Mouse (Mus musculus) bone marrow, adult 2 months (tissue): Measurements from ENCODE around the gene Trabd2b. TPM values are rescaled to one million over a fixed set of nuclear protein-coding genes. Genes with fewer than 3 reads are reported as not detected.
A peak's percentile ranks its signal among the peaks of the same experiment; 100 is the strongest.

Experiments
- H3K27ac ChIP-seq: fragments of 200-500 bp; 2 replicates; pipeline ENCODE4 v1.5.1; 2012; ENCODE audit warnings: low read depth, mild to moderate bottlenecking, control low read depth, inconsistent platforms, low read length; ENCODE audit not compliant: control insufficient read depth, poor library complexity, insufficient read depth
- H3K4me1 ChIP-seq: fragments of 200-500 bp; 2 replicates; pipeline ENCODE4 v1.6.1; 2011; ENCODE audit warnings: low read length; ENCODE audit not compliant: control insufficient read depth, insufficient read depth
- H3K4me3 ChIP-seq: fragments of 200-500 bp; replicated peaks from 2 replicates; pipeline ENCODE3; 2011; ENCODE audit warnings: mild to moderate bottlenecking, low read depth, low read length, control low read depth; ENCODE audit not compliant: control insufficient read depth
- CTCF ChIP-seq: fragments of 200-500 bp; IDR thresholded peaks from 2 replicates; pipeline ENCODE4 v1.5.1; 2011; ENCODE audit warnings: low read length, control low read depth; ENCODE audit not compliant: control insufficient read depth, insufficient read depth
- POLR2A ChIP-seq: fragments of 200-500 bp; IDR thresholded peaks from 2 replicates; pipeline ENCODE4 v1.6.1; 2011; ENCODE audit warnings: low read depth, mild to moderate bottlenecking, control low read depth, low read length, borderline replicate concordance; ENCODE audit not compliant: control insufficient read depth
- WGBS: fragments of 180-500 bp; shearing (Covaris S2); methylation state at CpG from one replicate; pipeline ENCODE4 v1.1.7; 2018; 5-methylcytosine and 5-hydroxymethylcytosine counted together
- polyA plus RNA-seq: library from polyadenylated mRNA; stranded (reverse); fragments of >200 nt; gene quantifications from 2 replicates; pipeline ENCODE4 v1.2.4, GENCODE M21; 2011; ENCODE audit warnings: low replicate concordance; ENCODE audit not compliant: missing spikeins, insufficient read depth, insufficient read length

The Trabd2b gene
- polyA plus RNA-seq, 1 experiment, result not detected

- WGBS, result 74% methylated on average over 2 of the region's 2 CpGs
- no peak overlapping the region for H3K27ac ChIP-seq
- TF ChIP-seq CTCF (no peak), POLR2A (no peak)
- H3K4me3 ChIP-seq, result no peak overlapping the region
- no peaks in the 10 kb centered on the region for H3K4me1 ChIP-seq
These were observed 177.1 kb downstream of the Trabd2b start for GRCm38 (mm10) chr4:114583546-114584144.

DNA sequence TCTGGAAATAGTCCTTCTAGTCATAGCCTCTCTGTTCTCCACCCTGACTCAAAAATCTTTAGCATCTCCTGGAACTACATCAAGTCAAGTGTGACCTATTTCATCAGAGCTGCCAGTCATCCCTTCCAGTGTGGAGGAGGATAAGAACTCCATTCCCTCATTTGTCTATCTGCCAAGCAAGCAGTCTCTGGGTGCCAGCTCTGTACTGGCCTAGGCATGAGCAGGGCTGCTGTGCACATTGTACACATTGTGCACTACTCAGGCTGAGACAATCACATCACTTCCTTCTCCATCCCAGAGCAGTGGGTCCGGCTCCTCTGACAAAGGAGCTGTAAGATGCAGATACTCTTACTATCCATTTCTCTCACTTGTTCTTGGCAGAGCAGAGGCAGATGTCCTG lies 178.2 kb downstream of the Trabd2b start:
- no peak for TF ChIP-seq CTCF
- no peak for TF ChIP-seq POLR2A
- 61% methylated on average over 1 of the region's 1 CpGs for WGBS
- Histone ChIP-seq H3K4me1 (no peaks in the 10 kb centered on the region), H3K27ac (no peak overlapping the region), H3K4me3 (no peak overlapping the region)

- no peaks in the 10 kb centered on the region for H3K4me1 ChIP-seq
- H3K27ac ChIP-seq, result no peak overlapping the region
- 49% methylated on average over 13 of the region's 13 CpGs for WGBS
- TF ChIP-seq POLR2A, result no peak
- no peak for TF ChIP-seq CTCF
- H3K4me3 ChIP-seq, result no peak overlapping the region
These were observed 187.2 kb downstream of the Trabd2b start for GRCm38 (mm10) chr4:114593554-114594215.

DNA sequence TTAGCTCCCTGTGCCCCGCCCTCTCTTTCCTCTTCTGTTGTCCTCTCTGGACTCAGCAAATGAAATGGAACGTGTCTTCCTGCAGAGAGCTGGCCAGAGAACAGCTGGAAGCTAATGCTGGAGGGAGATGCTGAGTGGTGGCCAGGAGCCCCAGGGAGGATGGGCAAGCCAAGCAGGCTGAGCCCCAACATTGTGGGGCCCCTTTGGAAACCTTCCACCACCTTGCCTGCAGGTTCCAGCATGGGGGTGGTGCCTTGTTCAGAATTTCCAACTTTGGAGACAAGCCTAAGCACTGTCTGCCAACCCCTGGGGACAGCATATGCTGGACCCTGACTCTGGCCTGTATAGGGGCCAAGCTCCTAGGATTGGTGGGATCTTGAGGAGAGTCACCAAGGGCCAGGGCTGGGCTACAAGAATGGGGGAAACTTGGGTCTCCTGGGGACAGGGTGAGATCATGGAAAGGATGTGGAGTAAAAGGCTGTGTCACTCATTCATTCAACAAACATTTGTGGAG lies 188.7 kb downstream of the Trabd2b start:
- 40% methylated on average over 2 of the region's 2 CpGs for WGBS
- H3K27ac ChIP-seq, result no peak overlapping the region
- no peak overlapping the region for H3K4me3 ChIP-seq
- TF ChIP-seq POLR2A (no peak), CTCF (no peak)
- H3K4me1 ChIP-seq, result no peaks in the 10 kb centered on the region

GRCm38 (mm10) chr4:114599121-114599520 lies 192.6 kb downstream of the Trabd2b start:
- no peak overlapping the region for H3K4me3 ChIP-seq
- no peaks in the 10 kb centered on the region for H3K4me1 ChIP-seq
- H3K27ac ChIP-seq, result no peak overlapping the region
- TF ChIP-seq POLR2A, result no peak
- TF ChIP-seq CTCF, result peak; percentile 21; the same call in 1 of the 2 replicates

DNA sequence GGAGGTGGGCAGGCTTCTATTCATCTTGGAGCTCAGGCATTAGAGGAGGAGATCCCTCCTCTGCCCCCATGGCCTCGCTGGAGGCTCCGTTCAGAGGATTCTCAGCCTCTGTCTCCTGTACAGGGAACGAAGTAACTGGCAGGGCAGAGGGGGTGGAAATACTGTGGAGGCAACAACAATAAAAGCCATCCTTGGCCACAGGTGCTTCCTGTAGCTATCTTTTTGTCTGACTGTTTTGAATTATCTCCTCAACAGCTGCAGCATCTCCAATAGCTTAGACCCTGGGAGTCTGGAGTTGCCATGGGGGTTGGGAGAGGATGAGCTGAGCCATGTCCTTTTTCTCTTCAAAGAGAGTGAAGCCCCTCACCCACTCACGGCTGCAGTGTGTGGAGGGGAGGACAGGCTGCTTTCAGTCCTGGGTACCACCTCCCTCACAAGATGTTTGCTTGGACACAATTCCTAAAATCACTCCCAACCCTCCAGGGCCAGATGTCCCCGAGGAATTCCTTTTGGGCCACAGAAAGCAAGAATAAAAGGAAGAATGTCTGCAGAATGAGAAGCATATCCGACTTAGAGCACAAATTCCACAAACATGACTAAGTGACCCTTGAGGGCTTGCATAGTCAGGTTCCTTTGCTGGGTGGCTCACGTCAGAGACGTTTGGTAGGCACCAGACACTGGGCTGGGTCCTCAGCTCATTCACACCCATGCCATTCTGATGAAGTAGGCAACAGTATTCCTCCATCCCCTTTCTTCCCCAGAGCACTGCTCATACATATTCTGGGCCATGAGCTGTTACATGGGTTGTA lies 194.9 kb downstream of the Trabd2b start:
- Histone ChIP-seq H3K4me3 (no peak overlapping the region), H3K4me1 (no peaks in the 10 kb centered on the region), H3K27ac (no peak overlapping the region)
- 35% methylated on average over 8 of the region's 8 CpGs for WGBS
- TF ChIP-seq POLR2A, result no peak
- TF ChIP-seq CTCF, result no peak

- no peak overlapping the region for H3K27ac ChIP-seq
- H3K4me3 ChIP-seq, result no peak overlapping the region
- H3K4me1 ChIP-seq, result no peaks in the 10 kb centered on the region
- TF ChIP-seq POLR2A (no peak), CTCF (no peak)
- 74% methylated on average over 3 of the region's 3 CpGs for WGBS
These were observed 199.1 kb downstream of the Trabd2b start for GRCm38 (mm10) chr4:114605670-114606069.

GRCm38 (mm10) chr4:114607873-114608272 lies 201.3 kb downstream of the Trabd2b start:
- TF ChIP-seq CTCF (no peak), POLR2A (no peak)
- H3K4me3 ChIP-seq, result no peak overlapping the region
- H3K4me1 ChIP-seq, result no peaks in the 10 kb centered on the region
- 75% methylated on average over 2 of the region's 2 CpGs for WGBS
- H3K27ac ChIP-seq, result no peak overlapping the region
